Mouse (Mus musculus) kidney, embryonic 14.5 days (tissue): ENCODE measurements around the gene Rnf207. TPM values are rescaled to one million over a fixed set of nuclear protein-coding genes. Genes with fewer than 3 reads are reported as not detected.

Experiments used
- ATAC-seq: fragments of 200-750 bp; cut with Nextera tagmentation; 2 replicates; pipeline ENCODE4 v1.8.0; 2017; ENCODE audit warnings: moderate number of reproducible peaks, mild to moderate bottlenecking, moderate TSS enrichment, moderate library complexity; ENCODE audit not compliant: low FRiP score, low TSS enrichment
- H3K27ac ChIP-seq: fragments of 300-500 bp; sonication (generic); 2 replicates; pipeline ENCODE4 v1.5.1; 2014; ENCODE audit warnings: low read depth, mild to moderate bottlenecking, low read length, moderate library complexity, mixed read lengths
- H3K27me3 ChIP-seq: fragments of 300-500 bp; sonication (generic); 2 replicates; pipeline ENCODE4 v1.6.1; 2014; ENCODE audit warnings: mild to moderate bottlenecking, low read length; ENCODE audit not compliant: control insufficient read depth, insufficient read depth
- H3K36me3 ChIP-seq: fragments of 300-500 bp; sonication (generic); 2 replicates; pipeline ENCODE4 v1.6.1; 2014; ENCODE audit warnings: low read length, mixed read lengths; ENCODE audit not compliant: control insufficient read depth, insufficient read depth
- H3K4me1 ChIP-seq: fragments of 300-500 bp; sonication (generic); 2 replicates; pipeline ENCODE4 v1.6.1; 2014; ENCODE audit warnings: low read length, mixed read lengths; ENCODE audit not compliant: control insufficient read depth, insufficient read depth
- H3K4me2 ChIP-seq: fragments of 300-500 bp; sonication (generic); replicated peaks from 2 replicates; pipeline ENCODE4 v1.6.1; 2014; ENCODE audit warnings: low read depth, mild to moderate bottlenecking, low read length
- H3K4me3 ChIP-seq: fragments of 300-500 bp; sonication (generic); 2 replicates; pipeline ENCODE4 v1.5.1; 2014; ENCODE audit warnings: mild to moderate bottlenecking, low read length
- H3K9ac ChIP-seq: fragments of 300-500 bp; sonication (generic); 2 replicates; pipeline ENCODE4 v1.6.1; 2014; ENCODE audit warnings: low read depth, mild to moderate bottlenecking, low read length, moderate library complexity
- H3K9me3 ChIP-seq: fragments of 300-500 bp; sonication (generic); 2 replicates; pipeline ENCODE4 v1.6.1; 2016; ENCODE audit warnings: low read length; ENCODE audit not compliant: control insufficient read depth
- WGBS: fragments of 180-500 bp; shearing (Covaris S2); extraction: QIAGEN DNeasy Blood & Tissue Kit; methylation state at CpG from one replicate; pipeline ENCODE4 v1.1.7; 2014; 5-methylcytosine and 5-hydroxymethylcytosine counted together
- polyA plus RNA-seq: library from polyadenylated mRNA; unstranded; fragments of >200 nt; fragmentation: Nextera tagmentation; extraction: Ambion mirVana; gene quantifications from 2 replicates; pipeline ENCODE4 v1.2.1, GENCODE M21; 2014

Gene Rnf207
- polyA plus RNA-seq, 1 experiment from 2014 or later = 1.1 TPM

GRCm38 (mm10) chr4:152337772-152338171 is 19.0 kb upstream of the Rnf207 start:
- Histone ChIP-seq H3K4me1 (peaks cover 14% of the 10 kb centered on the region; the same call in 1 of the 2 replicates), H3K9ac (no peak overlapping the region), H3K36me3 (peaks cover 23% of the 10 kb centered on the region), H3K4me3 (no peak overlapping the region), H3K4me2 (no peak overlapping the region), H3K27ac (no peak overlapping the region), H3K27me3 (peaks cover 39% of the 10 kb centered on the region), H3K9me3 (no peaks in the 10 kb centered on the region)
- WGBS = 27% methylated on average over 6 of the region's 6 CpGs
- no peak for ATAC-seq

- H3K4me1 ChIP-seq = peaks cover 4% of the 10 kb centered on the region; the same call in 1 of the 2 replicates
- ATAC-seq = no peak
- WGBS = 98% methylated on average over 12 of the region's 12 CpGs
Observed at GRCm38 (mm10) chr4:152333587-152333986, 14.8 kb upstream of the Rnf207 start.

DNA sequence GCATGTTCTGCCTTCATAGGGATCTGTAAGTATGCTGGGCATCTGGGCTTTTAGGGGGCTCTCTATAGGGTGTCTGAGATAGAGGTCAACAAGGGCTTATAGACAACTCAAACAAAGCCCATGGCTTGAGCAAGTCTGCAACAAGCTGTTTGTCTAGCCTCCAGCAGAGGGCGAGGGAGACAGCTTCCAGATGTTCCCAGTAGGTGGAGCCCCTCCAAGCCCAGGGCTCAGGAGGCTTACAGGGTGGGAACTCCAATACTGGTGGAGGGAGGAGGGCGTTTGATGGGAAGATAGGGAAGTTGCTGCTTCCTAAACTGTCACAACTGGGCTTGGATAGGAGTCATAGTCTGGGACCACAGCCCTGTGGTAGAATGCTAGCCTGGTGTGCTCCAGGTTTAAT is 14.2 kb upstream of the Rnf207 start:
- ATAC-seq = peak; percentile 21; the same call in 1 of the 2 replicates
- WGBS = 38% methylated on average over 2 of the region's 2 CpGs
- Histone ChIP-seq H3K4me2 (no peak overlapping the region), H3K4me1 (no peaks in the 10 kb centered on the region), H3K36me3 (peaks cover 69% of the 10 kb centered on the region), H3K9ac (no peak overlapping the region), H3K27ac (no peak overlapping the region), H3K27me3 (peaks cover 11% of the 10 kb centered on the region; the same call in 1 of the 2 replicates), H3K4me3 (no peak overlapping the region), H3K9me3 (no peaks in the 10 kb centered on the region)

More at GRCm38 (mm10) chr4:152333587-152333986, 14.8 kb upstream of the Rnf207 start:
- Histone ChIP-seq H3K9ac (no peak overlapping the region), H3K27me3 (peaks cover 17% of the 10 kb centered on the region), H3K36me3 (peaks cover 63% of the 10 kb centered on the region), H3K9me3 (no peaks in the 10 kb centered on the region), H3K4me2 (no peak overlapping the region), H3K27ac (no peak overlapping the region), H3K4me3 (no peak overlapping the region)

- H3K9me3 ChIP-seq = no peaks in the 10 kb centered on the region
- WGBS = 75% methylated on average over 6 of the region's 6 CpGs
- peaks cover 62% of the 10 kb centered on the region for H3K36me3 ChIP-seq
- no peaks in the 10 kb centered on the region for H3K27me3 ChIP-seq
- no peak overlapping the region for H3K27ac ChIP-seq
- no peak overlapping the region for H3K4me3 ChIP-seq
- no peak for ATAC-seq
- peaks cover 9% of the 10 kb centered on the region for H3K4me1 ChIP-seq
- no peak overlapping the region for H3K4me2 ChIP-seq
- H3K9ac ChIP-seq = no peak overlapping the region
Observed at GRCm38 (mm10) chr4:152328691-152329090, 9.9 kb upstream of the Rnf207 start.

DNA sequence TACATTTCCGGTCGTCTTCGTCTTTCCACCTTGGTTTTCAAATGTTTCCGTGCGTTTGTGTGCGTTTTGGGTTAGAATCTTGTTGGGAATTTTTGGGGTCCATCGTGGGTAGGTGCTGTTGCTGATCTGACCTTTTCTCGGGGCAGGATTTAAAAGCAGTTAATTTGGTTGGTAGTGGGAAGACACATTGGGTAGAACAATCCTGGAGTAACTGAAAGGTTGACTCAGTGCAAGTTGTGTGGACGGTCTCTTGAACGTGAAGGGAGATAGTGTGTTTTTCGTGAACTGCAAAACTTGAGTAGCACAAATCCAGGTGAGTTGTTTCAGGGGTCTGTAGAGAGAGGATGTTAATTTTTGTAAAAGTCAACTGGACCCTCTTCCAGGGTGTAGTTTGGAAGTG is 7.8 kb upstream of the Rnf207 start:
- Histone ChIP-seq H3K27ac (peak overlapping the region; percentile 72; the same call in 1 of the 2 replicates), H3K4me3 (peak overlapping the region; percentile 98)
- WGBS = 2% methylated on average over 11 of the region's 11 CpGs

GRCm38 (mm10) chr4:152325574-152326411 is 7.0 kb upstream of the Rnf207 start, which contains the start of gene Rpl22:
Rpl22 (plus strand) TSS chr4:152325742.
- Histone ChIP-seq H3K9ac (peak within 1 kb of the TSS; percentile 97), H3K27me3 (no peaks in the 10 kb centered on the region), H3K27ac (peak within 1 kb of the TSS; percentile 72; the same call in 1 of the 2 replicates), H3K36me3 (peaks cover 33% of the 10 kb centered on the region), H3K4me2 (peak within 1 kb of the TSS; percentile 43), H3K4me1 (peaks cover 9% of the 10 kb centered on the region), H3K9me3 (no peaks in the 10 kb centered on the region), H3K4me3 (peak within 1 kb of the TSS; percentile 98)
- under 1% methylated on average over 70 of the region's 70 CpGs for WGBS
- peak; percentile 97 for ATAC-seq

More for the DNA sequence above, 7.8 kb upstream of the Rnf207 start:
- no peaks in the 10 kb centered on the region for H3K27me3 ChIP-seq
- ATAC-seq = no peak
- peak overlapping the region; percentile 43 for H3K4me2 ChIP-seq
- peaks cover 40% of the 10 kb centered on the region for H3K36me3 ChIP-seq
- peaks cover 9% of the 10 kb centered on the region for H3K4me1 ChIP-seq
- H3K9ac ChIP-seq = peak overlapping the region; percentile 97
- no peaks in the 10 kb centered on the region for H3K9me3 ChIP-seq

GRCm38 (mm10) chr4:152324641-152325562 is 6.1 kb upstream of the Rnf207 start:
- no peaks in the 10 kb centered on the region for H3K27me3 ChIP-seq
- H3K27ac ChIP-seq = no peak overlapping the region
- H3K4me3 ChIP-seq = peak overlapping the region; percentile 98
- WGBS = 54% methylated on average over 16 of the region's 16 CpGs
- no peak overlapping the region for H3K9ac ChIP-seq
- ATAC-seq = peak; percentile 8; the same call in 1 of the 2 replicates
- H3K4me2 ChIP-seq = no peak overlapping the region; the same call in 1 of the 2 replicates
- H3K9me3 ChIP-seq = no peaks in the 10 kb centered on the region
- H3K4me1 ChIP-seq = peaks cover 9% of the 10 kb centered on the region
- H3K36me3 ChIP-seq = peaks cover 24% of the 10 kb centered on the region

DNA sequence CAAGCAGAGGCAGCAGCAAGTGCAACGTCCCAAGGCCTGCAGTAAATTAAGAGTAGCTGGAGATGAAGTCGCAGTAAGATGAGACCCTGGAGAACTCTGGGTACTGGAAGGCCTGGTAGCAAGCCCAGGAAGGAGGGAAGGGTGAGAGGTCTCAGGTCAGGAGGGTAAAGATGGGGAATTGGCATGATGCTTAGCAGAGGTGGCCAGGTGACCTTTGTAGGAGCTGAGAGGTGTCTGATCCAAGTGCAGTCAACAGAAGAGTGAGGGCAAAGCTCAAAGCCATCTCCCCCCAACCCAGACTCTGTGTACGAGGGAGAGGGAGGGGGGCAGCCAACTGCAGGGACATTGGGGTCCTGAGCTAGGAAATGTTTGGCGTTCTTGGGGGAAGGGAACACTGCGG is 2.7 kb upstream of the Rnf207 start:
- Histone ChIP-seq H3K4me1 (peaks cover 11% of the 10 kb centered on the region), H3K27me3 (peaks cover 12% of the 10 kb centered on the region; the same call in 1 of the 2 replicates), H3K36me3 (no peaks in the 10 kb centered on the region), H3K9me3 (no peaks in the 10 kb centered on the region), H3K27ac (no peak overlapping the region), H3K4me2 (no peak overlapping the region), H3K9ac (no peak overlapping the region), H3K4me3 (no peak overlapping the region)
- no peak for ATAC-seq
- 40% methylated on average over 5 of the region's 5 CpGs for WGBS
